Mouse (Mus musculus): ENCODE results near the gene Gm21173. TPM values are rescaled to one million over a fixed set of nuclear protein-coding genes. Genes with fewer than 3 reads are reported as not detected.
"Not testable (repeated sequence)": the region's sequence is repeated elsewhere in the genome, so short reads cannot be mapped to it uniquely, and the experiment has no call there.

Gm21173 gene
- not detected in 2 replicates for polyA plus RNA-seq (2014; fragmentation: Nextera tagmentation; extraction: Ambion mirVana)

DNA sequence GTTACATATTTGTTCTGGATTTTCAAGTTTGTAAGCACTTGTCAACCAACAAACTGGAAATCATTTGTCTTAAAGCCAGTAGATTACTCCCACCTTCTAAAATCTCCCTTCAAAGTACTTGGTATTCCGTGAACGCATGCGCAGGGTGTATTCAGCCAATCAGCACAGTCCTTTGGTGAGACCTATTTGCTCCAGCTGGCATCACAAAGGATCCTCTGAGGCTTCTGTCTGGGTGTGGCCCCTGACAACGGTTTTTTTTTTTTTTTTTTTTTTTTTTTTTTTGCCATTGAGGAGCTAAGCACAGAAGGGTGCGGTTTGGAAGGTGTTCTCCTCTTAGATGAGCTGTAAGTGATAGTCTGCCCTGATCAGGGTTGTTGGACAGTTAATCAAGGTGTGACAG lies at the start of gene Gm21173:
Gene Gm21173, plus strand, starts transcription at position 301 of the 400 bp plus-strand sequence.
- H3K4me3 ChIP-seq (ENCODE audit: low read depth, low read length); H3K9me3 ChIP-seq (ENCODE audit: control insufficient read depth, low read length); ATAC-seq (ENCODE audit: insufficient read depth, low FRiP score, low TSS enrichment); H3K4me2 ChIP-seq (ENCODE audit: low read depth); H3K9ac ChIP-seq (ENCODE audit: low read length); H3K27me3 ChIP-seq (ENCODE audit: control insufficient read depth, insufficient read depth, low read length); H3K27ac ChIP-seq (ENCODE audit: low read depth, low read length); H3K4me1 ChIP-seq (ENCODE audit: control insufficient read depth, insufficient read depth, low read length); DNase-seq (ENCODE audit: low spot score); H3K36me3 ChIP-seq (ENCODE audit: control insufficient read depth, insufficient read depth, low read length): not testable (repeated sequence)
- no CpG with 5 or more reads among the region's 5 CpGs for WGBS

Data from neural tube, embryonic 11.5 days (tissue).